Mouse (Mus musculus) MEL (cell line): ENCODE measurements at regions not wholly inside any gene's neighbourhood (a gene's known extent, or its start where the extent isn't known, plus 50 kb on each side); places are given as distances from the start of the nearest gene placed in this dataset.

ENCODE experiments used
- EP300 ChIP-seq, 2 experiments: IDR thresholded peaks; 2 replicates each; pipeline ENCODE4 v1.6.1; 2011; ENCODE audit warnings: improper control_type of control experiment in 2 of 2, low read length in 2 of 2, low read depth in 1 of 2, mild to moderate bottlenecking in 1 of 2
- ETS1 ChIP-seq: IDR thresholded peaks from 2 replicates; pipeline ENCODE4 v1.6.1; 2012; ENCODE audit warnings: low read depth, mild to moderate bottlenecking, inconsistent platforms, low read length, improper control_type of control experiment, moderate library complexity

- TF ChIP-seq EP300 (IDR thresholded peaks at IDR 0.05; ENCODE audit: low read depth in 1 of 2, low read length in 2 of 2) (no peak), ETS1 (no peak)
These were observed 405.3 kb upstream of the Meis1 start for GRCm38 (mm10) chr11:19423841-19424815.
